Mouse (Mus musculus): ENCODE data around the gene Lsm4.

DNA sequence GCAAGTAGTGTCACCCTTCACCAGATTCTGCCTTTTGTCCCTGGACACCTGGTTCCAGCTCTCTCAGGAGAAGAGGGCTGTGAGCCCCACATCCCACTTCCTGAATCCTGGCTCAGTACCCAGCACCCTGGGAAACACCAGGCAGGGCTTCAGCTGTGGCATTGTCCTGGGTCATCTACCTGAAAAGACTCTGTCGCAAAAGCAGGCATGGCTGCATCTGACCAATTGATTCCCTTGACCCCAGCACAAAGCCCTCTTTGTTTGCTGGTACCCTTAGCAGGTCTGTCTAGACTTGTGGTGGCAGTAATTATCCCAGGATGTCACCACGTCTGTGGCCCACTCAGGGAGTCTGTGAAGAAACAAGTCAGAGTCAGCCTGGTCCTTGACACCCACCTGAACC, 17.6 kb upstream of the Lsm4 start:
- no peak for TF ChIP-seq USF2 (conservative IDR thresholded peaks at IDR 0.05; ENCODE audit: low read depth, low read length)
- TF ChIP-seq E2F4 (IDR thresholded peaks at IDR 0.05; ENCODE audit: insufficient replicate concordance, low read depth, low read length), result no peak
- TF ChIP-seq CTCF (conservative IDR thresholded peaks at IDR 0.05 in 1 of 2, IDR thresholded peaks at IDR 0.05 in 1 of 2; ENCODE audit: low read depth in 2 of 2, low read length in 2 of 2), result no peak
